Mouse (Mus musculus) liver, embryonic 13.5 days (tissue): ENCODE results near the gene Sstr5. TPM values are rescaled to one million over a fixed set of nuclear protein-coding genes. Genes with fewer than 3 reads are reported as not detected.

Source experiments
- ATAC-seq: fragments of 200-750 bp; cut with Nextera tagmentation; 2 replicates; pipeline ENCODE4 v1.8.0; 2017; ENCODE audit warnings: low read depth, mild to moderate bottlenecking, moderate number of reproducible peaks, moderate library complexity
- DNase-seq: peaks from one replicate; pipeline ENCODE4 v3.0.0; 2022
- H3K27ac ChIP-seq: fragments of 300-500 bp; sonication (generic); 2 replicates; pipeline ENCODE4 v1.5.1; 2015; ENCODE audit warnings: moderate library complexity, mild to moderate bottlenecking, inconsistent platforms
- H3K27me3 ChIP-seq: fragments of 300-500 bp; sonication (generic); 2 replicates; pipeline ENCODE4 v1.6.1; 2015; ENCODE audit warnings: mild to moderate bottlenecking, inconsistent platforms
- H3K36me3 ChIP-seq: fragments of 300-500 bp; sonication (generic); 2 replicates; pipeline ENCODE4 v1.6.1; 2015; ENCODE audit warnings: mild to moderate bottlenecking, inconsistent platforms
- H3K4me1 ChIP-seq: fragments of 300-500 bp; sonication (generic); replicated peaks from 2 replicates; pipeline ENCODE4 v1.6.1; 2015; ENCODE audit warnings: inconsistent platforms
- H3K4me2 ChIP-seq: fragments of 300-500 bp; sonication (generic); 2 replicates; pipeline ENCODE4 v1.6.1; 2015; ENCODE audit warnings: inconsistent platforms, mild to moderate bottlenecking, moderate library complexity
- H3K4me3 ChIP-seq: fragments of 300-500 bp; sonication (generic); replicated peaks from 2 replicates; pipeline ENCODE4 v1.5.1; 2015; ENCODE audit warnings: mild to moderate bottlenecking, inconsistent platforms
- H3K9ac ChIP-seq: fragments of 300-500 bp; sonication (generic); 2 replicates; pipeline ENCODE4 v1.6.1; 2015; ENCODE audit warnings: mild to moderate bottlenecking, inconsistent platforms
- H3K9me3 ChIP-seq: fragments of 300-500 bp; sonication (generic); replicated peaks from 2 replicates; pipeline ENCODE4 v1.6.1; 2016; ENCODE audit warnings: inconsistent platforms
- WGBS: fragments of 180-500 bp; shearing (Covaris S2); methylation state at CpG from one replicate; pipeline ENCODE4 v1.1.7; 2015; ENCODE audit not compliant: insufficient replicate concordance; 5-methylcytosine and 5-hydroxymethylcytosine counted together
- polyA plus RNA-seq: library from polyadenylated mRNA; unstranded; fragments of >200 nt; fragmentation: Nextera tagmentation; extraction: Ambion mirVana; gene quantifications from 2 replicates; pipeline ENCODE4 v1.2.1, GENCODE M21; 2015

The Sstr5 gene
- polyA plus RNA-seq, 1 experiment from 2014 or later: not detected

DNA sequence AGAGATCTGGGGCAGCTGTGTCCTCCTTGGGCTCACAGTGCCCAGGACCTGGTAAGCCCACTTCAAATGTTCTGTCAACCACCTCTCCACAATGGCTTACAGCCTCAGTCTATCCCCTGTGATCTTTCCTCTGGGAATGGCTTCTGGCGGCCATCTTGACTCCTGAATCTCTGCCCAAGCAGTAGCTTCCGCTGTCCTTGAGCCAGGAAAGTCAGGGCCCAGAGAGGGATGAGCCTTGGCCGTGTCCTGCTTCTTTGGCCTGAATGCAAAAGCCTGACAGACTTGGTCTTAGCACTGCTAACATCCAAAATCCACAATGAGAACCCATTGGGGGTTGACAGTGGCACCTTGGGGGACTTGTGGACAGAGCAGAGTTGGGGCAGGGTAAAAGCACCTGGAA, 14.8 kb upstream of the Sstr5 start:
- ATAC-seq: no peak
- no peak overlapping the region for H3K4me3 ChIP-seq
- no peaks in the 10 kb centered on the region for H3K9me3 ChIP-seq
- no peak overlapping the region for H3K9ac ChIP-seq
- 37% methylated on average over 3 of the region's 3 CpGs for WGBS
- no peaks in the 10 kb centered on the region for H3K27me3 ChIP-seq
- no peak for DNase-seq
- no peak overlapping the region for H3K4me2 ChIP-seq
- H3K4me1 ChIP-seq: no peaks in the 10 kb centered on the region
- H3K36me3 ChIP-seq: no peaks in the 10 kb centered on the region
- no peak overlapping the region for H3K27ac ChIP-seq

DNA sequence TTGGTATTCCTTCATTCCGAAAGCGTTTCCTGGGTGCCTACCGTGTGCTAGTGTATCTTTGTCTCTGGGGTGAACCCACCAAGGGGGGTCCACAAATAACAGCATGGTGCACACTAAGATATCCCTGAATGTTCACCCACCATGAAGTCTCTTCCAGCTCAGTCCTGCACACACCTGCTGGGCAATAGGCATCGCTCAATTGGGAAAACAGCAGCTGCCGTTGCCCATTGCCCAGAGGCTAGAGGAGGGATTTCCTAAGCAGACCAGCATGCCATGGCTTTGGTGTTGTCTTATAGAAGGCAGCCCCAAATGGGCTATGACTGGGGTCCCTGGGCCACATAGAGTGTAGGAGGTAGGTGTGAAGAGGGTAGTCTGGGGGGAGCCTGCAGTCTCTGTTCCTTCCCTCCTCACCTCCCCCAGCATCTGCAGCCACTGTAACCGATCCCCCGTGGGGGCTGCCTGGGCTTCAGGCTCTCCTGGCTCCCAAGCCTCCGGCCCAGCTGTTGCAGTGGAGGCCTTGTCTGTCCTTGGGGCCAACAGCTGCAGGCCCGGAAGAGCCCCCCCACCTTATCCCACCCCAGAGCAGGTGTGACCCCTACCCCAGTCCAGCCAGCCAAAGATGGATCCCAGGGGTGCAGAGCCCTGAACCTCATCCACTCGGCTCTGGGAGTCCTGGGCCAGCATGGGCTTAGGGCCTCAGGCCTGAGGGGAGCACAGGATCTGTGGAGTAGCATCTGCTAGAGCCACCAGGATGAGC, 13.2 kb upstream of the Sstr5 start:
- no peaks in the 10 kb centered on the region for H3K36me3 ChIP-seq
- no peaks in the 10 kb centered on the region for H3K9me3 ChIP-seq
- no peak overlapping the region for H3K27ac ChIP-seq
- WGBS: 66% methylated on average over 10 of the region's 10 CpGs
- 0 out of 2 replicates have a peak, but pooled peaks cover 2% of the 10 kb centered on the region for H3K27me3 ChIP-seq
- no peak overlapping the region for H3K9ac ChIP-seq
- ATAC-seq (no peak), DNase-seq (no peak)
- no peak overlapping the region for H3K4me2 ChIP-seq
- no peak overlapping the region for H3K4me3 ChIP-seq
- H3K4me1 ChIP-seq: no peaks in the 10 kb centered on the region

DNA sequence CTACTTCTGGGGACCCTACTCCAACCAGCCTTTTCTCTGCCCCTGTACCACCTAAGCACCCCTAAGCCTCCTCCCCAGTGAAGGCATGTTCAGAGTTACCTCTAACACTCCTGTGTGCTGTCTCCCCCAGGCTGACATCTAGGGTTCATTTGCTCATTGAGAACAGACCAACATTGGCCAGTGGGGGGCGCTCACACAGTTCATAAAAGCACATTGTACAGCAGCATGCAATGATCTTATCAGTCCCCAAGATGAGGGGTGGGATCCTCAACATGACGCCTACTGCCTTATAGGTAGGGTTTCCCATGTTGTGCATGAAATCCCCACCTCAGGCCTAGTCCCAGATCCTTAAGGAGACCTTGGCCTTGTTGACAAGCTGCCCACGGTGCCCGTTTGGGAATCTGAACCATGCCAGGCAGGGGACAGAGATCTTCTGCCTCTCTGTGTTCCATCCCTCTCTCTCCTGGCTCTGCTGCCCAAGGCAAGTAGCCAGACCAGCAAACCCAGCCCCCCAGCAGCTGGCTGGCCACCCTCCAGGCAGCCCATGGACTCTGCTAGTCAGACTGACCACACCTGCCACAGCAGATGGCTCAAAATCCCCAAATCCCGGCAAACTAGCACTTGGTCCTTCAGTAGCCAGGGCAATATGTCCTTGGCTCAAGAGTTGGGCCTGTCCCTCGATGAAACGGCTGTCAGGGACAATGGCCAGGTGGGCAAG, 11.9 kb upstream of the Sstr5 start:
- Histone ChIP-seq H3K4me2 (no peak overlapping the region), H3K27ac (no peak overlapping the region), H3K36me3 (no peaks in the 10 kb centered on the region), H3K4me3 (no peak overlapping the region), H3K4me1 (no peaks in the 10 kb centered on the region), H3K27me3 (0 out of 2 replicates have a peak, but pooled peaks cover 2% of the 10 kb centered on the region), H3K9ac (no peak overlapping the region), H3K9me3 (no peaks in the 10 kb centered on the region)
- 46% methylated on average over 7 of the region's 7 CpGs for WGBS
- no peak for DNase-seq
- ATAC-seq: no peak

DNA sequence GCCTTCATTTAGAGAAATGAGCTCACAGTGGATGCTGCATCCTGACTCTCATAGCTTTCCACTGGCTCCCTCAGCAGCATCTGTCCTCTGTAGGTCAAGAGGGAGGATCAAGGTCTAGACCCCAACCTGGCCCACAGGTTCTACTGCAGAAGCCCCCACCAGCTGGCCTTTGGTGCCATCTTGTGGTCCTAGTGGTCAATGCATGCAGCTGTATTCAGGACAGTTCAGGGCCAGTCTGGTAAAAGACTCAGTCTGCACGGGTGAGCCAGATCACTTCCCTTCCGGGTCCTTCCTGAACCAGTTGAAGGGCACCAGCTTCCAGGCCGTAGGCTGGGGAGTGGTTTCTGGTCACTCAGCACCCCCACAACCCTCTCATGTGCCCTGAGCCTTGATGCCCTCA, 10.7 kb upstream of the Sstr5 start:
- DNase-seq (peak; percentile 10), ATAC-seq (no peak)
- Histone ChIP-seq H3K9me3 (no peaks in the 10 kb centered on the region), H3K4me2 (no peak overlapping the region), H3K9ac (no peak overlapping the region), H3K27me3 (0 out of 2 replicates have a peak, but pooled peaks cover 2% of the 10 kb centered on the region), H3K36me3 (no peaks in the 10 kb centered on the region), H3K27ac (no peak overlapping the region), H3K4me1 (no peaks in the 10 kb centered on the region), H3K4me3 (no peak overlapping the region)
- WGBS: 12% methylated on average over 3 of the region's 3 CpGs

DNA sequence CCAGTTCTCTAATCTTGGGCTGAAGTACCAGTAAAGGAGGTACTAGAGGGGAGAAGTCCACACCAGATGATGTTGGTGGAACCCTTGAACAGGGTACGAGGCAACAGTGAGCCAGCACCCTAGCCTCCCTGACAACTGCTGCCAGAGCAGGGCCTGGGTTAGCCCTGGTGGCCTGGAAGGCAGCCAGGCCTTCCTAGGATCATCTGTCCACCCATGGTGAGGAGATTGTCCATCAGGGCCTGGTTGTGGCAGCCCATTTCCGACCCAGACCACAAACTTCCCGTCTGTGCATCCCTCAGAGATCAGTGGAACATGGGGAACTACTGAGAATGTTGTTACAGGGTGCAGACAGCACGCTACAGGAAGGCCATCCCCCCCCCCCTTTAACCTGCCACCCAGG, 5.5 kb upstream of the Sstr5 start:
- H3K36me3 ChIP-seq: no peaks in the 10 kb centered on the region
- no peak overlapping the region for H3K4me2 ChIP-seq
- no peaks in the 10 kb centered on the region for H3K9me3 ChIP-seq
- H3K27ac ChIP-seq: no peak overlapping the region
- H3K4me1 ChIP-seq: no peaks in the 10 kb centered on the region
- H3K4me3 ChIP-seq: no peak overlapping the region
- ATAC-seq (no peak), DNase-seq (no peak)
- WGBS: 17% methylated on average over 4 of the region's 4 CpGs
- H3K9ac ChIP-seq: no peak overlapping the region
- H3K27me3 ChIP-seq: peaks cover 16% of the 10 kb centered on the region

DNA sequence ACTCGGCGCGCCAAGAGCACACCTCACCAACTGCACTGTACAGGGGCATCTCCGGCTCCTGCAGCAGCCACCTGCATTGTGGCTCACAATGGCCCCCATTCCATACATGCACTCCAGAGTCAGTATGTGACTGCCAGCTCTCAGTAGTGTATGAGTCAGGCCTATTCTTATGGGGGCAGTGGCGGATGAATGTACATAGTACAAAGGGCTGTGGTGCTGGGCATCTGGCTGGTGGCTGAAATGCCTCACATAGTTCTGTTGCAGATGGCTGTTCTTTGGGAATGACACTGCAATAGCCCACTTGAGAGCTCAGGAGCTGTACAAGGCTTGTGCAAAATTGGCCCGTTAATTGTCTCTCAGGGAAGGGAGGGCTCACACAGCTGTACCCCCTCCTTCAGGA, 15.0 kb downstream of the Sstr5 start:
- Histone ChIP-seq H3K9me3 (no peaks in the 10 kb centered on the region), H3K27me3 (peaks cover 16% of the 10 kb centered on the region; the same call in 1 of the 2 replicates), H3K4me2 (no peak overlapping the region), H3K4me3 (no peak overlapping the region), H3K9ac (no peak overlapping the region), H3K27ac (no peak overlapping the region), H3K36me3 (no peaks in the 10 kb centered on the region), H3K4me1 (no peaks in the 10 kb centered on the region)
- WGBS: 80% methylated on average over 6 of the region's 6 CpGs
- ATAC-seq (no peak), DNase-seq (no peak)

DNA sequence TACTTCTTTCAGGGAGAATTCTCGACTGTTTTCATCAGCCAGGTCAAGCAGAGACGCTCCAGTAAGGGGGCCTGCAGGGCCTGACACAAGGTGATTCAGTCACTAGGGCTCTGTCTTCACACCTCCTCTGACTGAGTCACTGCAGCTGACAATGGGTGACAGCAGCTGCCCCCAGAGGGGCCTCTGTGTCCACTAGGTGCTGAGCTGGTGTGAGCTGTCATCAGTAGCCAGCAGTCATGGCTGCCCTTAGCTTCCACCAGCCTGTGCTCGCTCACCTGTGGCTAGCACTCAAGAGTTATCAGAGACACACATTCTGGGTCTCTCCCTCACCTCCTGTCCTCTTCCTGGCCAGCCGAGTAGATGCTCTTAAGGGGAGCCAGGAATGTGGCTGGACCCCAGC, 16.3 kb downstream of the Sstr5 start:
- no peak overlapping the region for H3K9ac ChIP-seq
- DNase-seq (no peak), ATAC-seq (no peak)
- no peaks in the 10 kb centered on the region for H3K4me1 ChIP-seq
- peaks cover 24% of the 10 kb centered on the region for H3K27me3 ChIP-seq
- H3K36me3 ChIP-seq: no peaks in the 10 kb centered on the region
- WGBS: 30% methylated on average over 4 of the region's 4 CpGs
- no peak overlapping the region for H3K4me2 ChIP-seq
- H3K27ac ChIP-seq: no peak overlapping the region
- no peaks in the 10 kb centered on the region for H3K9me3 ChIP-seq
- H3K4me3 ChIP-seq: no peak overlapping the region

DNA sequence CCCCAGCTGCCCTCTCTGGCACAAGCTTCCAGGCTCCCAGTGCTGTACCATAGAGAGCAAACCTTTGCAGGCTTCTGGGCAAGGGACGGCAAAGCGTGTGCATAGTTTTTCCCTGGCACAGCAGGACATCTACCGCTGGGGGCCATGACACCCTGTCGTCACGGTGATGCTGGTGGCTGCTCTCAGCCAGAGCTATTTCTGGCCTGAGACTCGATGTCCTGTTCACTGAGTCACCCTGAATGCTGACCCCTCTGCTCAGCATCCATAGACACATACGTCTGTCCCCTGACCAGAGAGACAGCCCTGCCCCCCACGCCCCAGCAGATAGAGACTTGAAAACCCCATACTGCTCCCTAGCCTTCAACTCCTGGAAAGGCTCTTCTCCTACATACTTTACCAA, 16.9 kb downstream of the Sstr5 start:
- Histone ChIP-seq H3K9me3 (no peaks in the 10 kb centered on the region), H3K4me2 (no peak overlapping the region), H3K4me1 (no peaks in the 10 kb centered on the region), H3K27me3 (peaks cover 28% of the 10 kb centered on the region), H3K4me3 (no peak overlapping the region), H3K9ac (no peak overlapping the region), H3K27ac (no peak overlapping the region), H3K36me3 (no peaks in the 10 kb centered on the region)
- 53% methylated on average over 8 of the region's 8 CpGs for WGBS
- ATAC-seq (no peak), DNase-seq (no peak)

DNA sequence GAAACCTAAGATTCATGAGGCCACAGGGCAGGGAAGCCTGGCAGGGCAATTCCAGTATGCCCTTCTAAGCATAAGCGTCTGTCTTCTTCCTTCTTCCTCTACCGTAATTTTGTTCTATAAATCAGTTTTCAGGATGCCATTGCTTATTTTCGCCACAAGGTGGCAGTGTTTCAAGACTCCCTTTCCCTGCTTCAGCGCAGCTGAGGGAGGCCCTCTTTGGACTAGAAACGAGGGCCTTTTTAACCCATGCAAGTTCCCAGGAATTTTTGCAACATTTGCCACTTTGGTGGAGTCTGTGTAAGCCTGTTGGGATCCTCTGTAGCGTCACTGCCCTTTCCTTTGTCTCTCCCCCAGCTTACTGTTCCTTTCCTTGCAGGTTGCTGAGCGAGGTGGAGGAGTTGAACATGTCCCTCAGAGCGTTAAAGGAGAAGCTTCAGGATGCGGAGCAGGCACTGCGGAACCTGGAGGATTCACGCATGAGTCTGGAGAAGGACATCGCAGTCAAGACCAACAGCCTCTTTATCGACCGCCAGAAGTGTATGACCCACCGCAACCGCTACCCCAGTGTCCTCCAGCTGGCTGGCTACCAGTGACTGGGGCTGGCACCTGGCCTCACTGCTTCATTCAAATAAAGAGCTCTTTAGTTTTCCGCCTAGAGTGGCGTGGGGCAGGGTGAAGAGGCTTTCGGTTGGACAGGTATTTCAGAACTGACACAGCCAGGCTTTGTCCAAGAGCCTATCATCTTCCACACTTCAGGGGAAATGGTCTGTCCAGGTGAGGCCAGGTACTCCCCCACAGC, 20.9 kb downstream of the Sstr5 start:
- peaks cover 55% of the 10 kb centered on the region for H3K27me3 ChIP-seq
- 33% methylated on average over 19 of the region's 19 CpGs for WGBS
- peaks cover 6% of the 10 kb centered on the region for H3K4me1 ChIP-seq
- ATAC-seq: no peak
- H3K9ac ChIP-seq: no peak overlapping the region
- H3K36me3 ChIP-seq: no peaks in the 10 kb centered on the region
- peak; percentile 26 for DNase-seq
- H3K9me3 ChIP-seq: no peaks in the 10 kb centered on the region
- no peak overlapping the region for H3K4me3 ChIP-seq
- H3K27ac ChIP-seq: no peak overlapping the region
- H3K4me2 ChIP-seq: no peak overlapping the region

DNA sequence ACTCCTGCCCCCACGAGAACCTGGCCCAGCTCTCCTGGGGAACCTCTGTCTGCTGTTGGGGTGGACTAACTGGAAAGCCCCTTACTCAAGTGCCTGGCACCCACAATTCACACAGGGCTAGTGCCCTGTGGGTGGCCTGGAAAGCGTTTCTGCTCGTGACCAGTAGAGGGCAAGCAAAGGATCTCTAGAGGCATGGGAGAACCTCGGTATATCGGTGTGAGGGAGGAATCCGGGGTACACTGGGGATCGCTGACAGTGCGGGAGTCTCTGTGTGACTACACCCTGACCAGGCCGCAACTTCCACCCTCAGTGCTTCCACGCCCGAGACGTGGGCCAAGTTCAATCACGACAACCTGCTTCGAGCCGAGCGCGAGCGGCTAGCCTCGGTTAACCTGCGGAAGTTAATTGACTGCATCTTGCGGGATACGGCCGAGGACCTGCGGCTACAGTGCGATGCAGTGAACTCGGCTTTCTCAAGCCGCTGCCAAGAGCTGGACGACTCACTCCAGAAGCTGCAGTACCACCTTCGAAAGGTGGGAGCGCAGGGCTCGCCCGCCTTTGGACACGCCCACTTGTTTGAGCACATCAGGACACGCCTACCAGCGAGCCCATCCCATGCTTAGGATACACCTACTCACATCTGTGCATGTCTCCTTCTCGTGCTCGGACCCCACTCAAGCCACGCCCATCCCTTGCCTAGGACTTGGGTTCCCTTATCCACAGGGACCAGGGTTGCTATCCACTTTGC, 22.6 kb downstream of the Sstr5 start:
- DNase-seq: peak; percentile 53
- Histone ChIP-seq H3K4me3 (peak overlapping the region; percentile 41), H3K27me3 (peaks cover 55% of the 10 kb centered on the region), H3K4me1 (peaks cover 6% of the 10 kb centered on the region), H3K4me2 (peak overlapping the region; percentile 69), H3K27ac (no peak overlapping the region), H3K9ac (0 out of 2 replicates have a peak overlapping the region, but pooled peaks have one; percentile 13), H3K36me3 (no peaks in the 10 kb centered on the region), H3K9me3 (no peaks in the 10 kb centered on the region)
- peak; percentile 44; the same call in 1 of the 2 replicates for ATAC-seq
- 3% methylated on average over 38 of the region's 38 CpGs for WGBS

DNA sequence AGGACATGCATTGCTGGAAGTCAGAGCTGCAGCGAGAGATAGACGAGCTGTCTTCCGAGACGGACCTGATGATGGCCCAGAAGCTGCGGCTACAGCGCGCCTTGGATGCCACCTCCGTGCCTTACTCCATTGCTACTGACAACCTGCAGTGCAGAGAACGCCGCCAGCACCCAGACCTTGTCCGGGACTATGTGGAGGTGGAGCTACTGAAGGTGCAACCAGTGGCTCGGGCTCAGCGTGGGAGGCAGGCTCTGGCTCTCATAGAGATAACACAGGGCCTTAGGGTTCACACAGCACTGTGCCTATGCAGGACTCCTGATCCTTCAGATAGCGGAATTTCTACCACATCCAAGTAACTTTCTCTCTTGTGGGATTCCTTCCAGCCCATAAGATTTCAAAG, 25.0 kb downstream of the Sstr5 start:
- H3K4me1 ChIP-seq: peaks cover 6% of the 10 kb centered on the region
- no peak overlapping the region for H3K4me3 ChIP-seq
- WGBS: 40% methylated on average over 14 of the region's 14 CpGs
- no peak overlapping the region for H3K27ac ChIP-seq
- no peak overlapping the region for H3K9ac ChIP-seq
- H3K27me3 ChIP-seq: peaks cover 45% of the 10 kb centered on the region
- DNase-seq: no peak
- ATAC-seq: no peak
- no peaks in the 10 kb centered on the region for H3K9me3 ChIP-seq
- H3K36me3 ChIP-seq: no peaks in the 10 kb centered on the region
- peak overlapping the region; percentile 39 for H3K4me2 ChIP-seq
